Mouse (Mus musculus) inflammation-experienced regulatory T-cells, adult 6 months (primary cell): ENCODE measurements around the gene Irf4. TPM values are rescaled to one million over a fixed set of nuclear protein-coding genes. Genes with fewer than 3 reads are reported as not detected.

ENCODE experiments used
- ATAC-seq: one replicate; pipeline ENCODE4 v1.8.0; 2017
- polyA plus RNA-seq, 3 experiments: library from polyadenylated mRNA; unstranded; fragments of 100-300 nt; shearing (Covaris generic); gene quantifications; one replicate each; pipeline ENCODE4 v1.2.1; 2017

The Irf4 gene
- polyA plus RNA-seq, 3 experiments from 2014 or later = 17.4 to 19.8 (median 17.8) TPM

DNA sequence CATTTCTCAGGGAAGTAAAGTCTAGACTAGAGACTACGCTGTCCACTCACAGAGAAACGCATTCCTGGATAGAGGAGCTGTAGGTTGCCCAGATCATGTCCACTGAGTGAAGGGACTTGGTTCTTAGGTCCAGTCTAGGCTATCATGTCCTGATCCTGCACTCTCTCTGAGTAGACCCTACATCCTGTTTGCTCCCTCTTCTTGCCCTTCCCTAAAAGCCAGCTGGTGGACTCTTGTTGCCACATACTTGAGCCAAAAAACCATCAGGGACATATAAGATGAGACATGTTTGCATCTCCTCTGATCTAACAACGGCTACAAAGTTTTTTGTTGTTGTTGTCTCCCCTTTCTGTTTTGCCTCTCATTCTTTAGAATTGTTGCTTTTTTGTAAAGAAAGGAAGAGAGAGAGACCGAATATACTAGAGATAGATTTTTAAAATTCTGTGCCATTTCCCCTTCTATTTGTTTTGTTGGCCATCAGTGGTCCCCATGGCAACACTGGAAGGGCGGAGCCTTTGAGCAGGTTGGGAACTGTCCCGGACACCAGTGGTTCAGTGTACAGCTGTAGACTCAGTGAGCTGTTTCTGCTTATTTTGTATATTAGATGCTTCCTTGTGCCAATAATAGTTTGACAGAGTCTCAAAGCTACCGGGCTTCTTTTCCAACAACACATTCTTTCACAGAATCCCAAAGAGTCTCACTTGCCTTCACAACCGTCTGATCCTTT lies 15.2 kb downstream of the Irf4 start:
- no peak for ATAC-seq

DNA sequence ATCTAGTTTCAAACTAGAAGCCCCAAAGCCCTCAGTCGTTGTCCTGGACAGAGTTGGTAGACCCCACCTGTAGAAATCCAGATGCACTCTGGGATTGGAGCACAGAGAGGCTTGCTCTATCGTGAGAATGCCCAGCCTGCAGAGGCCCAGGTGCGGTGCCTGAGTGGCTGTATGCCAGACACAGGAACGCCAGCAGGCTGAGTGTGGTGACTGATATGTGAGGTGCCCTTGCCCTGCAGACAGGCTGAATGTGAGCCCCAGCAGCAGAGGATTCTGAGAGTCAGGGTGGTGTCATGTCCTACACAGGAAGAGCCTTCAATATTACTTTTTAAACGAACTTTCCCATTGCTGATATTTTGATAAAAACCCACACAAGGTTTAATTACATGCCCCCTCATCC lies 16.9 kb downstream of the Irf4 start:
- no peak for ATAC-seq

DNA sequence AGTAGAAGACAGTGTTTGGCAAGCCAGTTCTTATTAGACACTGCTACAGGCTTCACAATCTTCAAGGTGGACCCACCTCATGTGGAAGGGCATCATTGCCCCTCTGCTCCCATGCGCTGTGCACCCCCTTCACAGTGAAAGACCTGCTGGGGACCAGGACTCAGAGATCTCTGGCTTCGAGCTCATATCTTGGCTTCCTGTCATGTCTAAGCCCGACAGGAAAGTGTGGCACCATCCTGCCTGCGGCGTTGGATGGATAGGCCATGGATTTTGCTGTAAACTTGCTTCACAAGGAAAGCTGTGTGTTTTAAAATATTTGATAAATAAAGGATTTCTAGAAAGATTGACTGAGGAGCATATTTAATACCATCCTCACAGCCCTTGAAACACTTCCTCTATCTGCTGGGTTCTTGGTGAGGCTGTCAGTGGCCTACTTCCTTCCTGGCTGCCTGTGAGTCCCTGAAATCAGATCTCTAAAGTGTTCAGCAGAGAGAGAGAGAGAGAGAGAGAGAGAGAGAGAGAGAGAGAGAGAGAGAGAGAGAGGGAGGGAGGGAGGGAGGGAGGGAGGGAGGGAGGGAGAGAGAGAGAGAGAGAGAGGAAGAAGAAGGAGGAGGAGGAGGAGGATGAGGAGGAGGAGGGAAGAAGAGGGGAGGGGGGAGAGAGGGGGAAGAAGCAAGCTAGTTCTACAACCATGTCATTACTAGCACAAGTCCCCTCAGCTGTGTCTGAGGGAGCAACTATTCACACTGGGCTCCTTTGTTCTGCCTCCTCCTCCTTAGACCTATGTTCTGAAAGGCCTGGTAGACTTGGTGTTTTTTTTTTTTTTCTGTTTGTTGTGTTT lies 17.8 kb downstream of the Irf4 start:
- peak; percentile 78 for ATAC-seq

DNA sequence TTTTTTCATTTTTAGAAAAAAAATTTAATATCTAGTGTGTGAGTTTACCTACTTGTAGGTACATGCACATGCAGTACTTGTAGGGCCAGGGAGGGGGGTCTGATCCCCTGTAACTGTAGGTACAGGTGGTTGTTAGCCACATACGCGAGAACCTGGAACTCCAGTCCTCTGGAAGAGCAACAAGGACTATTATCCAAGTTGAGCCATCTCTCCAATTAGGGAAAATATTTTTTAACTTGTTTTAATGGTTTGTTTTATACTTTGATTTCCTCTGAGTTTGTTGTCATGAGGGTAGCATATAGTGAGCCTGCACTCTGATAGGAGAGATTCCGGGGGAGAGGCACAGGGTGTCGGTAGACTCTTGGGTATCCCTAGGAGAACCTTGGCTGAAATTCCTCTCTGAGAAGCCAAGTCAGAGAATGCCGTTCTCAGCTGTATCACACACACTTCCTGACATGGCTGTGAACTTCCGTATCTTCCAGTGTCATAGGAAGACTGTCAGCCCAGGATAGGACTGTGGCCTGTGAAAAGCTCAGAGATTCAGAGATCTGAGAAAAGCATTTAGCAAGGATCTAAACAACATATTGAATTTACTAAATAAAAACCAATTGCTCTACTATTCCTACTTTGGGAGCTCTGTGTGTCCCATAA lies 18.6 kb downstream of the Irf4 start:
- ATAC-seq = no peak

DNA sequence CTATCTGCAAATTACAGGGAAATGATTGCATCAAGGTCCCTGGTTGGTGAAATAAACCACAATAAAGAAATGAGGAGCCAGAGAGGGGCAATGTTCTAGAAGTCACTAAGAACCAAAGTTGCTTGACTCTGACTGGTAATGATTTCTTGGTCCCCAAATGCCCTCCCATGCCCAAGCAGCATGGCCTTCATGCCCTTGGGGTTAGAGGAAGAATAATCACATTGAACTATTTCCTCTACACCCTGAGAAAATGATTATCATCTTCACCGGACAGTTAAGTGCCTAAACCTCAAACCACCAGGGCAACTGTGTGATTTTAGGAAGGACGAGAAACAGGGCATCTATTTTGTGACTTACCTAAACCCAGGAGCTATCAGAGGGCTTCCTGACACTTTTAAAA lies 27.0 kb downstream of the Irf4 start:
- no peak for ATAC-seq

DNA sequence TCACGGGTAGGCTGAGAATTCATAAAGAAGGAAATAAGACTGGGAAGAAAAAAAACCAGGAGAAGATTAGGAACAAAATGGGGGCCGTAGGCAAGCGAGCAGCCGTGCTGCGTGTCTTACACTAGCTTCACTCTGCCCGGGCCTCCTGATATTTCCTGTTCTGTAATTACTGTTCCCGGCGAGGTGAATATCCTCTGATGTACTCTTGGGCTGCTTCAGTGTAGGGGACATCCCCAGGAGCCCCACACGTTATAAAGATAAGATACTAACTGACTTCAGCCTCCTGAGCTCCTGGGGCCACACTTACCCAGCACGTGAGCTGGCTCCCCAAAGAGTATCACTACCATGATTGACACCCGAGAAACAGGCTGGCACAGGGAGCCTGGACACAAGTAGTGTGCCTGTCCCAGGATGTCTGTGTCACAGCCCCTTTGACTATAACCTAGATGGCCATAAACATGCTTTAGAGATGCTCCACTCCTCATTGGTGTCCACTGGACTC lies 28.7 kb downstream of the Irf4 start:
- ATAC-seq = peak; percentile 86

DNA sequence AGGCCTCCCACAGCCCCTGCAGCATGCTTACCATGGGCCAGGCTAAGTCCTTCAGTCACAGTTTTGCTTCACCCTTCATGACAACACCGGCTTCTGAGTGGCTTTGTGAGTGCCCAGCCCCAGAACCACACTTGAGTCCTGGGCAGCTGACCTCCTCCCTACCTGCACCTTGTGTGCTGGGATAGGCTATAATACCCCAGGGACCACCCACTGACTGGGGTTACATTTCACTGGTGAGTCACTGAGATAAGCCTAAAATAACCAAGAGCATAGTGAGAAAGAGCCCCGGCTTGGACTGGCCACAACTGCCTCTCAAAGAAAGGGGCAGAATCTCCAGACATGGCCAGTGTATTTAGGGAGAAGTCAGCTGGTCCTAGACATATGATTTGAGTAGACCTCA lies 32.9 kb downstream of the Irf4 start:
- ATAC-seq = no peak

DNA sequence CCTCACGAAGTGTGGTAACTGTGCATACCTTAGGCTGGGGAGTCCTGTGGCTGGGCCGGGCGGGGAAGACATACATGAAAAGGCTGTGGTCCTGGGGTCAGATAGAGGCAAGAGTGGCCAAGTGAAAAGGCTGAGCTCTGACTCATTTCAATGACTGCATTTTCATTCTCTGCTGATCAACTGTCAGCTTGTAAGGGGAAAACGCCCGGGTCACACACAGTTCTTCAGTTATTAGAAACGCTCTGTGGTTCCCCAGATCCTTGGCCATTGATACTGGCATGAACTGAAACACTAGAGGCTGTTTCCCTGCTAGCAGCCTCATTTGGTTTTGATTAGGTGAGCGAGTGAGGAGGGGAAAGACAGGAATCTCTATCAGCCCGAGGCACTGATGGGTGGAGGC lies 33.4 kb downstream of the Irf4 start:
- no peak for ATAC-seq

DNA sequence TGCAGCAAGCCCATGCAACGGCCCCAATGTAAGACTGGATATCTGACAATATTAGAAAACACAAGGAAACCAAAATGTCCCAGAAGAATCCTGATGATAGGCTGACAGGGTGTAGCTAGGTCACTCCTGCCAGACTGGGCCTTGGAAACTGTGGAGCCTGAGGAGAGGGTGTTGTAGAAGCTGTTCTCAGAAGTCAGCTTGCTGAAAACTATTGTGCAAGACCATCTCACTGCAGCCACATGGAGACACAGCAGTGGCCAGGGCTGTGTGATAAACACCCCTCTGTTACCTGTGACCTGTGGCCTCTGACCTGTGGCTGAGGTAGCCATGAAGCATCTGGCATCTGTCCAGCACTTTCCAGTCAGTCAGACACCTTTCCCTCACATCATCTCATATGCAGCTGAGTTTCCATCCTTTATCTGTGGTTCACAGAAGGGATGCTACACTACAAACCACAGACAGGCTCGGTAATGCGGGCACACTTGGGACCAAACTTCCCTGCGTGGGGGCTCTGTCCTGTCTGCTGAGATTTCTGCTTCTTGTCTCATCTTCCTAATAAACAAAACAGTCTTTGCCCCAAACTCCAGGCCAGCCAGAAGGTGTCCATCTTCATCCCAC lies 36.5 kb downstream of the Irf4 start:
- peak; percentile 31 for ATAC-seq

DNA sequence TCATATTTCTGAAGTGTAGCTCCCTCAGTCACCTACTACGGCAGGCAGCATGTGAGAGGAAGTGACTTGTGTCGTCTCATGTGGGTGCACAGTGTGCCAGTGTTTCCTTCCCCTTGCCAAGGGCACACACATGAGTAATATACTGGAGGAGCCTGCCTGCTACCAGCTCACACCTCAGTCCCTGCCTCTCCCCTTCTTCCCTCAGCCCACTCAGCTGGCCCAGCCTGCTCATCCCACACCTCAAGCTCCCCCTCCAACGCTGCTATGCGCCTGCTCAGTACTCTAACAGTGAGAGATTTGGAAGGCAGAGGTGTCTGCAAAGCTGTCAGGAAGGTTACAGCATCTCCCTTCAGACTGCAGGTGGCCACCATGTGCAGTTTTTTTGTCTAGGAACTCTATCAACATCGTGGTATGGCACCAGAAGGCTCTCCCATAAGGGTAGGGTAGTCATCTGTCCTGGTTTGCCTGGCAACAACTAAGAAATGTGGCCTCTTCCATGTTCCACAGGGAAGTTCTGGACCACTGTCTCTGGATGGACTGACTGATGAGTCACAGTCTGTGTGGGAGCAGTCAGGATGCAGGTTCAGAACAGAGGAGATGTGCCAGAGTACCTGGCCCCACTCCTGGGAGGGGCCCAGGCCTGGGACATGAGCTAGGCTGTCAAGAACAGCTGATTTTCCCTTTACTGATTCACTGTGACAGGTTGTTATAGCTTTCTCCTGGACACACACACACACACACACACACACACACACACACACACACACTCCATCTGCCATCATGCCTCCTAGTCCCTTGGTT lies 37.4 kb downstream of the Irf4 start:
- ATAC-seq = peak; percentile 96

DNA sequence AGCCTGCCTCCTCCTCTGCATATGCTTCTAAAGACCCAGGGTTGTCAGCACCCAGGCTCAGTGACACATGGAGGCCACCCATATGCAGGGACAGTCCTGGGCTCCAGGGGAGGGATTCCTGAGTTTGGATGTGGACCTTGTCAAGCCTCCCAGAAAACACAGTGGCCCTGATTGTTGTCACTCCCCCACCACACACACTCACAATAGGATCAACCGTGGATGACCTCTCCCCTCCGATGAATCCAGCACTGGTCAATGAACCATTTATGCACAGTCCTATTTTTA lies 38.0 kb downstream of the Irf4 start:
- ATAC-seq = no peak

DNA sequence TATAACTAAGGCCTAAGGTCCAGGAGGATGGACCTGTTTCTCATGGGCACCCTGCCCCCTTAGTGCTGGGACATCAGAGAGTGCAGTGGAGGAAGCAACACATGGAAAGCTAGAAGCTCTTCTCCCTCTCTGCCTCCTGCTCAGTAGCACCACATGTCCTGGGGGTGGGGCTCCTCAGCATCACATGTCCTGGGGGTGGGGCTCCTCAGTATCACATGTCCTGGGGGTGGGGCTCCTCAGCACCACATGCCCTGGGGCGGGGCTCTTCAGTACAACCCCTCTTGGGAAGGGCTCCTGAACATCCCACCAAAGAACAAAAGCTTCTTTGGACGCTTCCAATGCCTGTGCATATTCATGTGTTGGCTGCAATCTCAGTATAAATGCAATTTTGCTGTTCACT lies 38.5 kb downstream of the Irf4 start:
- no peak for ATAC-seq

DNA sequence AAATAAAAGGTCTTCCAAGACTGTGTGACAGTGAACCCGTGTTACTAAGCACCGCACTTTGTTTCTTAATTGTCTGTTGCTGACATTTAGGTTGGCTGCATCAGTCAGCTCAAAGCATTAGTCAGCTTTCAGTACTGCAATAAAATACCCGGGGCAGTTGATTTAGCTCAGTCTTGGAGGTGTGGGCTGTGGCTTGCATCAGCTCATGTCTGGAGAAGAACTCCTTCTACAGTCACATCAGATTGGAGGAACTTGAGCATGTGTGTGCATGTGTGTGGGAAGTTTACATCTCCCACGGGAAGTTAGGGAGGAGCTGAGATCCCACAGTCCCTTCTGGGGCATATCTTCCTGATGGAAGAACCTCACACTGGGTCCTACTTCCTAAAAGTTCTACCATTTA lies 38.9 kb downstream of the Irf4 start:
- no peak for ATAC-seq

DNA sequence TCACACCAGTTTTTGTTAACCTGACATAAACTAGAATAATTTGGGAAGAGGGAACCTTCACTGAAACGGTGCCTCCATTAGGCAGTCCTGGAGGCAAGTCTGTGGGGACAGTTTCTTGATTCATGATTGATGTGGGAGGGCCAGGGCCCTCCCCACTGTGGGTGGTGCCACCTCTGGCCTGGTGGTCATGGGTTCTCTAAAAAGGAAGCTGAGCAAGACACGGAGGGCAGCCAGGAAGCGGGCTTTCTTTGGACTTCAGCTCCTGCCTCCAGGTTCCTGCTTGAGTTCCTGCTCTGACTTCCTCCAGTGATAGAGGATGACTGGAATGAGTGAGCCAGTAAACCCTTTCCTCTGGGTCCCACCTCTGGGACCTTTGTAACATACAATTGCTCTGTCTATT lies 39.4 kb downstream of the Irf4 start:
- ATAC-seq = no peak

DNA sequence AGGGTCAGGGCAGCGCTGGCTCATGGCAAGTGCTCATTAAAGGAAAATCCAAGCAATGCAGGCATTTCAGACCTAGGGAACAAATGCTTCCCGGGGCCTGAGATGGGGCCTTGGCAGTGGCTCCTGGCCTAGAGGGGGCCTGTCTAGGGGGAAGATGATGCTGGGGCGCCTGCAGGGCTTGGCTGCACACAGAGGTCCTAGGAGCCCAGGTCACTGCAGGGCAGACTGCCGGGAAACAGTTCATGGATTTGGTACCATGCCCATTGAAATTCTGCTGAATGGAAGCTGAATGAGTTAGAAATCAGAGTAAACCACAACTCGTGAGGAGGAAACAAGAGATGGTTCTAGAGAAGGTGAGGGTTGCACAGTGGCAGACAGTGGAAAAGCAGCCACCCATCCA lies 41.0 kb downstream of the Irf4 start:
- no peak for ATAC-seq

DNA sequence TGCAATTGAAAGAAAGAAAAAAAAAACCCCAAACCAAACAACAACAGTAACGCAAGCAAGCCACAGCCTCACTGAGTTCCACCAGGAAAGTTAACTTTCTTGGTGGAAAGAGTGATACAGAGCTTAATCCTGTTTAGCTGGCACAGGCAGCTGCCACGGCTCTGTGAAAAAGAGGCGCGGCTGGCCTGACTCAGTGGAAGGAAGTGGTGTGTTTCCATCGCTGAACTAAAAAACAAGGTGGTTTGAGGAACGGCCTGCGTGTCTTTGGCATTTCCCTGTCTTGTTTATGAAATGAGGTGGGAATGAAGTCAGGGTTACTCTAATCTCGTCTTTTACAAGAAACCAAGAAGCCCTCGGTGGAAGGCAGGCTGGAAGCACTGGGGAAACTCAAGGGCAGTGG lies 43.3 kb downstream of the Irf4 start:
- ATAC-seq = peak; percentile 93

DNA sequence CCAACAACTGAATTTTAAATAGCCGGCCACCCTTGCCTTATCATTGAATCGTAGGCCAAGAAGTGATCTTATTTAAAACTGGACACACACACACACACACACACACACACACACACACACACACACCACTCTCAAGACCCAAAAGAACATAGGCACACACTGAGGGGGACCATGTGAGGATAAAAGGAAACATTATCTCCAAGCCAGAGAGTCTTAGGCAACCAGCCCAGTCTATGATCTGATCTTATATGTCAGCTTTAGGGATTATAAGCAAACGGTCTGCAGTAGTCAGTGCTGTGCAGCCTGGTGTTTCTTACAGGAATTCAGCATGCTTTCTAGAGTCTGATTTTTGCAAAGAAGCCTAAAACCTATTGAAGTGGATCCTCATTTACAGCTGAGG lies 43.7 kb downstream of the Irf4 start:
- ATAC-seq = no peak

DNA sequence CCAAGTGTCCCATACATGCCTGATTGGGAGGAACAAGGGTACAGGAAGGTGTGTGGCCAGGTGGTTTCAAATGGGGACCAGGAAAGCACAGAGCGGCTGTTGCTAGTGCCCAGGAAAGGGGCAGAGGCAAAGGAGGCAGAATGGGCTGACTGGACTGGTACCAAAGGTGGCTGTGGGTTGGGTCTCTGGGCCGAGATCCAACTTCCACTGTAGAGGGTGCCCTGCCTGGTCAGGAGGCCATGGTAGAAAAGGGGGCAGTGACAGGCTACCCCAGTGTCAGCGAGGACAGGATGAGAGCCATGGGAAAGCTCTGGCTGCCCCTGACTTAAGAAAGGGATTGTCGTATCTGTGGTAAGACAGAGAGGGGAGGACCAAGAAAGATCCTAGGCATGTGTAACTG lies 44.2 kb downstream of the Irf4 start:
- ATAC-seq = no peak

DNA sequence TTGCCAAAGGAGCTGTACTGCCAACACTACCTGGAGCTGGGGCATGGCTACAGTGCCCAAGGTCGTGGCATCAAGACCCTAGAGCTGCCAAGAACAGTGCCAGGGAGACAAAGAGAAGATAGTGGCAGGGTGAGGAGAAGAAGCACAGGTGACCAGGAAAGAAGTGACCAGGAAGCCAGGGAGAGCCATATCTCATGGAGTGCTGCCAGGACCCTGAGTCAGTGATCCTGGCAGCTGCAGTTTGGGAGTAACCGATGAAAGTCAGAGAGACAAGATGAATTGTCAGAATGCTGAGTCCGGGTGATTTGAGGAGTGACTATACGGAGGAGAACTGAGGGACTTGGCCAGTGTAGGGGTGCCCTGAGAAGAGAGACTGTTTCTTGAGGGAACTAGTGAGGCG lies 44.6 kb downstream of the Irf4 start:
- ATAC-seq = no peak

DNA sequence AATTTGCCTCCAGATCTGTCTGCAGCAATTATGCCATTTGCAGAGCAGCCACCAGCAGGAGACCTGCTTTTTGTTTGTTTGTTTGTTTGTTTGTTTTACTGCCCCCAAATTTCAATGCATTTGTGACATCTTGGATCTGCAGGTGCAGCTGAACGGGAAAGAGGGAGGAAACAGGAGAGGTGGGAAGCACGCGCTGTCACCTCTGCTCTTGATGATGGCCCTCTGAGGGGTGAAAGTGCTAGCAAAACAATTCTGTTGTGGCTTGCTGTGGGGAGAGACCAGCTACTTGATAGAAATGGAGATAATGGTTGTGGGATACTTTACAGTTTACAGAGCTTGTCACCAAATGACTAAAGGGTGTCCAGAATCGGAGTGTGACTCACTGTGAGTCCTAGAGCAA lies 46.9 kb downstream of the Irf4 start:
- no peak for ATAC-seq

DNA sequence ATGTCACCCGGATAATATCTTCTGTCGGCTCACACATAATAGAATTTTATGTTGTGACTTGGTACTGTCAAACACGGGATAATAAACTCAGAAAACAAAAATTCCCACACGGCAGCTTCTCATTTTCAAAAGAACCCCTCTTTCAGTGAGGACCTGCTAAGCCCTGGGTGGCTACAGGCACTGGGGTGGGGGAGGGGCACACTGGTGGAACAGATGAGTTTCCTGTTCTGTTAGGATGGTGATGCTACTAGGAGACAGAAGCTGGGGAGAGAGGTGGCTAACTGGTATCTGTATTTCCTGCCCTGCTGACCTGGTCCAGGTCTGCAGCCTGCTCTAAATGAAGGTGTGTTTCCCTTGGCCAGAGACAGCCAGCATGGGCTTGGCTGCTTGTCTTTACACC lies 52.9 kb downstream of the Irf4 start:
- no peak for ATAC-seq

DNA sequence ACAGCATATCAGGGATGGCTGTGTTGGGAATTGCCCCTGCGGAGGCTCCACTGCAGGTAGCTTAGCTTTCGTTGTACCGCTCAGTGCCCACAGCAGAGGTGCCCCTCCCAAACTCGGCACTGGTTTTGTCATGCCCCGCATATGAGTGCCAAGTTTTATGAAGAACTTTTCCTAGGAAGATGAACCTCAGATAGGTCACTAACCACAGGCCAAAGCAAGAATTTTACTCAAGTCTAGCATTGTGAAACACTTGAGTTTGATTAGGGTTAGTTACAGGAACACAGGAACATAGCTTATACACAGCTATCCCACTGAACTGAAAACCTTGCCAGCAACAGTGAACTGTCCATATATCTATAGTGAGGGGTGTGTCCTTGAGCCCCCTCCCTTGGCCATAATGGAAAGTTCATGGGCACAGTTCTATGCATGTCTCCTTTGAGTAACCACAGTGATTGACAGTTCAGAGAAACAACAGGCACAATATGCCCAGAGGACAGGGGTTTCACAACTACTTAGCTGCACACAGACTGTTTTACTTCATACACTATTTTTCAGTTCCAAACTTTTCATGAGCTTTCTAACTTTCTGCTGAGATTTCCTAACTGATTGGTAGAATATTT lies 53.4 kb downstream of the Irf4 start:
- no peak for ATAC-seq
